Mouse (Mus musculus) cerebellum, adult 18-20 months (tissue): ENCODE data around the gene Crat.
A peak's percentile ranks its signal among the peaks of the same experiment; 100 is the strongest.

Source experiments
- DNase-seq, 2 experiments: peaks; one replicate each; pipeline ENCODE4 v3.0.0; 2021

Crat gene

DNA sequence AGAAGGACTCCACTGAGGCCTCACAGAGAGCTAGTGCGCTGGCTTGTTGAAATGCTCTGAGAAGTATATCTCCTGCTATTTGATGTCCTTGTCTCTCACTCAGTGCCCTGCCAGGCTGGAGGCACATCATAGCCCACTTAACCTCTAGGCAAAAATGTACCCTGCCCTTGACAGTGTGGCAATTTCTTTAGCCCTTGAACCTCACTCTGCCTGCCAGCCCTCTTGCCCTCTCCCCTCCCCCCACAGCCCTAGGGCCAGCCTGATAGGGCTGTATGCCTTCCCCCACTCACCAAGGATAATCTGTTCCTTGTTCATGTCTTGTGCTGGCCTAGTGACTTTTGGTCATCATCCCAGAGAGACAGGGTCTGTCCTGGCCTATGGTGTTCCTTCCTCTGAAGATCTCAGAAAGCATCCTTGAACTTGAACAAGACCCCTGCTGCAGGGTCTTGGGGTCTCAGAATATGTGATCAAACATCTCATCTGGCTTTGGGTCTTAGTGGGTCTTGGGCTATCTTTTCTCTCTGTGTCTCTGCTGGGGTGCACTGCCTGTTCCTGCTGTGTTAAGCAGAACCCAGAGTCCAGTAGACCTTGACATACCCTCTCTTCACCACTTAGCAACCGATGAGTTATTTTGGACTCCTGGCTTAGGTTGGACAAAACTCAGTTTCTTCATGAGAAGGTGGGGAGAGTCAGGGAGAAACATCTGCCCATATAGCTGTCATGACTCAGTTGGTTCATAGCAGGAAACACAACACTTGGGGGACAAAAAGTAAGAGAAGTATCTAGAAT lies 50.1 kb downstream of the Crat start:
- no peak for DNase-seq

DNA sequence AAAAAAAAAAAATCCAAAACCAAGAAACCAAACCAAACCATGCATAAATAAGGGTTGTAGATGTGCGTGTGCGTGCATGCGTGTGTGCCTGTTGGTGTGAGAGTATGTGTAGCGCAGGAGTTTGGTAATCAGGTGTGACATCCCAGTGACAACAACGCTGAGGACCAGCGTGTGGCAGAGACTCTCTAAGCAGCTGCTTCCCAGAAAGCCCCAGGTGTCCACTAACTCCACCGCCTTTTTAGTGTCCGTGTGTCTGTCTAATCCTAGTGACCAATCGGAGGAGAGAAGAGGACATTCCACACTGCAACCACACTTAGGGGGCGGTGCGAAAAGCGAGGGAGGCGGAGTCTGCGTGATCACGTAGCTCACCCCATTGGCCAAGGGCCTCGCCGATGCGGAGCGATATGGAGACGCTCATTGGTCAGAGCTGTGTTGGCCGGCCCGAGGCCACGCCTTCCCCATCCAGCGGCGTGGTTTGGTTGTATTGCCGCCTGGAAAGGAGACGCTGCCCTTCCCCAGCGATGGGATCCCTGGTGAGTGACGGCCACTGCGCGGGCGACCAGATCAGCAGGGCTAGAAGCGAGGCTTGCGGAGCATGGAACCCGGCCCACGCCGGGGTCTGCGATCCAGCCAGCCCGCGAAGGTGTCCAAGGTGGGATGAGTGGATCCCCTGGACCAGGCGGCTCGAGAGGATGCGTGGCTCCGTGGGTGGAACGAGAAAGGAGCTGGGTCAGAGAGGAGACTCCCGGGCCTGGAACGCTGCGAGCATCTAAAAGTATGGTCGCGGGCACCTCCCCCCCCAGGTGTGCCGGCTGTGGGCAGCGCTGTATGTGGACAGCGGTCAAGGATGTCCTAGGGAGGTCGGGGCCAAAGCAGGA lies 51.6 kb downstream of the Crat start, which contains the start of gene Miga2:
Miga2 (plus strand) TSS at position 461 of the 878 bp plus-strand sequence.
- DNase-seq = peak; percentile 97 to 100

DNA sequence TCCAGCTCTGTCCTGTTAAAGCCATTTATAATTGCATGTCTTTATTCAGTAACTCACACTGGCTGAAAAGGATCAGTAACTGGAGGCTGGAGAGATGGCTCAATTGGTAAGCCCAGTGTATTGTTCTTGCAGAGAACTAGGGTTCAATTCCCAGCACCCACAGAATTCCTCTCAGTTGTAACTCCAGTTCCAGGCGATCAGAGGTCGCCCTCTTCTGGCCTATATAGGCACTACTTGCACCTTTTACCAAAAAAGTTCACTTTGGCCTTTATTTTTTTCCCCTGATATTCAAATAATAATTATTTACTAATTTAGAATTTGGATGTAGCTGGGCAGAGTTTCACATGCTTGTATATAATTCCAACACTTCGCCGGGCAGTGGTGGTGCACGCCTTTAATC lies 52.7 kb downstream of the Crat start:
- no peak for DNase-seq

DNA sequence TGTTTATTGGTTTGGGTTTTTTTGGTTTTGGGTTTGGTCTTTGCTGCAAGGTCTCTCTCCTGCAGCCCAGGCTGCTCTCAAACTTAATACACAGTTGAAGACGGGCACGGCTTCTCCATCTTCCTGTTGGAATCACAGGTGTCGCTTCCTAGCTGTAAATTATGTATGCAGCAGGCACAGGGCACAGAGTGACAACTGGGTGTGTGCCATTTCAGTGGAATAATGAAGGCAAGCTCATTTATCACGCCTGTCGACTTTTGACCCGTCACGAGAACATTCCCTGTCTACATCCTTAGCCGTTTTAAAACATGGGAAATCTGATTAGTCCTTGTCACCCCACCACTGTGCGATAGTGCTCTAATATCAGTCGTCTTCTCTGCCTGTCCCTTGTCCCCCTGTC lies 55.0 kb downstream of the Crat start:
- DNase-seq = no peak

DNA sequence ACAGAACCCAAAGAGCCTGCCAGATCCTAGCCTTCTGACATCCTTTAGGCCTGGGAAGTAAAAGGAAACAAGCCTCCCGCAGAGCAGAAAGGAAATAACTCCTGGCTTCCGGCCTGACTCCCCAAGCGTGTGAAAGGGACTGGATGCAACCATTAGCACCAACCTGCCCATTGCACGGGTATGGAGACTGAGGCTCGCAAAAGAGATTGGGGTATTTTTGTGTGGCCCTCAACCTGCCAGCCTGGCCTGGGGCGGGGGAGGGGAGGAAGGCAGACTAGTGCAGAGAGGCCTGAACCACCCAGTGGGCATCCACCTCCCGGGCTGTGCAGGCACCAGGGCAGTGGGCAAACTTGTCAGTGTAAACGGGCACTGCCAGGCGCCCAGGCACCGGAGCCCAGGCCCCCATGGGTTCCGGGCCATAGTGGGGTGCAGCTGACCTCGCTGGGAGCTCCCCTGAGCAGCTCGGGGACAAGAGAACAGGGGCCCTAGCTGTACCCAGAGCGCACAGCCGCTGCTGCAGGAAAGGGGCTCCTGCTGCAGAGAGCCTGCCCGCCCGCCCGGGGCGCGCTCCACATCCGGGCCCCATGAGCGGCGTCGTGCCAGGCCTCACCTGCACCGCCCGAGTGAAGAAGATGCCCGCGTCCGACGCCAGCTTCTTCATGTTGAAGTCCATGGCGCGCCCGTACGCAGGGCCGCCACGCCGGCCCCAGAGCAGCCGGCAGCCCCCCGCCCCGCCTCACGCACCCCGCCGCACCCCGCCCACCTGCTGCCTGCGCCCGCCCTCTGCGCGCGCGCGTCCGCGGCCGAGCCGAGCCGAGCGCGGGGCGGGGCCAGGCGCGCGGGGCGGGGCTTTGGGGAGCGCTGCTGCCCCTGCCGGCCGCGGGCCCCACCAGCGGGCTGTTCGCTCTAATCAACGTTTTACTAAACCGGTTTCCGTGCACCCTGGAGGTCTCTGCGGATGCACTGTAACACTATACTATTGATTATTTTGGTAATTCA lies 56.8 kb downstream of the Crat start, which contains the start of gene Sh3glb2:
Sh3glb2 (minus strand) TSS at position 805 of the 999 bp plus-strand sequence.
- peak; percentile 85 to 96 for DNase-seq

DNA sequence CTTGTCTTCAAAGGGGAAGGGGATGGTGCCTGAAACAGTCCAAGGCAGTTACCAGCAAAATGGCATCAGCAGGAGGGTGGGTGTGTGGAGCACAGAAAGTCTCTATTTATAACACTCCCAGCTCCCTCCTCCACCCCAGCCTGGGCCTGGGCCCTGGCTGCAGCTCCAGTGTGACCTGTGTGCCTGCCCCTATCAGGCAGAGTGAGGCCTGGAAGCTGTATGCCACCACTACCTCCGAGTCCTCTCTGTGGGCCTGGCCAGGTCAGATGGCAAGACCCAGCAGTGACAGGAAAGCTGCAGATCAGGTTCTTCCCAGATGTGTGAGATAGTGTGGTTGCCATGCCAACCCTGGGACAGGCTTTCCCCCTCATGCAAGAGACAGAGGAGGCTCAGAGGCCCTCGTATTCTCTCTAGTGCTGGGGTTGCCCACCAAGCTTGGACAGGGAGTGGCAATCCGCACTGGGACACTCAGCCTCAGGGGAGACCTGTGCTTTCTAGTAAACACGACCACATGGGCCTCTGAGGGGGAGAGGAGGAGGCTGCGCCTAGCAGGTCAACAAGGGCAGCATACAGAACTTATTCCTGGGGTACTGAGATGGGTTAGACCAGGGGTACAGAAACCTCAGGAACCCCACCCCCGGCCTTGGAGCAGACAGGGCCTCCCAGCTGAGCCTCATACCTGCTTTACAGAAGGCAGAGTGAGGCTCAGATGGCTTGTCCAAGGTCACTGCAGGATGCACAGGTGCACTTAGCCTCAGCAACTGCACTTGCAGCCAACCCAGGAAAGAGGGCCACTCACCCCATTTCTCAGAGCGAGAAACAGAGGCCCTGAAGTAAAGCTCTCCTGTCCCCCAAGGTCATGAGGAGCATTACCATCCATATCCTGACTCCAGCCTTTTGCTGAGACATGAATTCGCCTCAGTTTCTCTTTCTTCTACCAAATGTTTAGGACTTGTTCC lies 57.8 kb downstream of the Crat start:
- DNase-seq = peak; percentile 51 to 59

DNA sequence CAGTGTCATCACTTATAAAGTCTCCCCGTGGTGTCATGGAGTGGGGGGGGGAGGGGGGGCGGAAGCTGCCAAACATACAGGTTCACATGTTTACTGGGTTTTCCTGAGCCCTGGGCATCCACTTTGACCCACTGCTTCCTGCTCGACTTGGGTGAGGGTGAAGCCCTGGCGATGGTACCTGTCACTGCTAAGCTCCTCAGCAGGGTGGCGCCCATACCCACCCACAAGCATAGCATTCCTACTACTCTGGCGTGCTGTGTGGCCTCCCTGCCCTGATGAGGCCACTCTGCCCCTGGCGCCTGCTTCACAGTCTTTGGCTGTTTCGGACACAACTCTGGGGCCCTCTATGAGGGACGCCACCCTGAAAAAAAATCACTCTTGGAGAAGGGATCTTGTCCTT lies 58.7 kb downstream of the Crat start:
- DNase-seq = no peak

DNA sequence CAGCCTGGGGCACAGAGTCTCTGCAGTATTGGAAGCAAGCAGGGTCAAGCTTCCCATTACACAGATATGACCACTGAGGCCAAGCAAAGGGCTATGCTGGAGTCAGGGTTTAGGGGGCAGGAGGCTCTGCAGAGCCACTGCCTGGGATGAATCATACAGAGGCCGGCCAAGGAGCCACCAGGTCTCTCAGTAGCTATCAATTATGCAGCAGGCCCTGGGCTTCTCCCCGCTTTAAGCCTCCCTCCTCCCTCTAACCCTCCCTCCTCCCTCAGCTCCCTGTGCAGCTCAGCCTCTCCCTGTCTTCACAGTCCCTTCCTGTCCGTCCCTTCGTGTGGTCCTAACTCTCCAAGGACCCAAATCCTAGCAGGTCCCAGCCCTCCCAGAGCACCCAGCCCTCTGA lies 59.3 kb downstream of the Crat start:
- DNase-seq = peak in 1 of 2 experiments; percentile 57

DNA sequence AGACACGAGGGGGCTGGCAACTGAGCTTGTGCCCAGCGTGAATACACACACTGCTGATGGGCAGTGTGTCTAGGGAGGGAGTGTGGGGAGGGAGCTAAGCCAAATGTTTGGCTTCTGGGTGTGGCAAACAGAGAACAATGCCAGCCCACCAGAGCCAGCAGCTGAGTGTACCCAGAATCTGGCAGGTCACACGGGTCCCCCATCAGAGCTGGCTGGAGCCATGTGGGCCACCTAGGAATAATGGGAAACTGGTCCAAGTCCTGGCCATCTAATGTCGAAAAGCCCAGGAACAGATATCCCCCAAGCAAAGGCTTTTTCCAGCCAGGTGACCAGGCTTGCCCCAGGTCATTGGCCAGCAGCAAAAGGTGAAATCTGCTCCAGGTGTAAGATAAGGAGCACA lies 59.8 kb downstream of the Crat start:
- DNase-seq = peak; percentile 68 to 73

DNA sequence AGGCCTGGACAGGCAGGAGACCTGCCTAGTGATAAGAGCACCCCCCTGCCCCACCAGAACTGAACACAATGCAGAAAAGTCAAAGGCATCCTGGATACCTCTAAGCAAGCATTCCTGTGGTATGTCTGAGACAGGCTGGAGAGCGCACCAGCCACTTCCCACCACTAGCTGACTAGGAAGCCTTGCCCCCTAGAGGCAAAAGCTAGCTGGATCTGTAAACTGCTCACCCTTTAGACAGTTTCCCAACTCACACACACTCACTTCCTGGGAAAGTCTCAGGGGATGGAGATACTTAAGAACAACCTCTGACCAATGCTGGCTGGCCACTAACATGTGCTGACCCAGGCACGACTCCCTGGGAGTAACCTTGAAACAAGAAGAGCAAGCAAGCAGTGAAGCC lies 64.5 kb downstream of the Crat start:
- no peak for DNase-seq
